Mouse (Mus musculus): ENCODE data around the gene St3gal2.

DNA sequence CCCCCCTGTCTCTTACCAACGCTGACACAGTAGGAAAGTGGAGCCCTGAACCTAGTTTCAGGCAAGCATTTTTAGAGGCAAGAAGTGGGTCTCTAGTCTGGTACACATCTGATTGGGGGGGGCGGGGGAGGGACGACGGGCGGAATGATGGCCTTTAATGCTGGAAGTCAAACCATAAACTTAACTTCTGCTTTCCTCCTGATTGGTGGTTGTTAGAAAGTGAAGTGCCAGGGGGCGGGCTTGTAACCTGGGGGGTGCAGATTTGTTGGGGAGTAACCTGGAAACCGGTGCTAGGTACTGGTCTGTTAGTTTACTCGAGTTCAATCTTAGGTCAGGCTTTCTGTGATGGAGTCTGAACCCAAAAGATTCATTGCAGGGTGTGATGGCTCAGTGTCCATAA is 1.3 kb upstream of the St3gal2 start:
- TF ChIP-seq CTCF (IDR thresholded peaks at IDR 0.05; ENCODE audit: low read depth) (no peak), EP300 (IDR thresholded peaks at IDR 0.05; ENCODE audit: low read depth) (no peak)
